Comparison of ENCODE assay signal across 1 mouse cellular context in the genomic region with DNA sequence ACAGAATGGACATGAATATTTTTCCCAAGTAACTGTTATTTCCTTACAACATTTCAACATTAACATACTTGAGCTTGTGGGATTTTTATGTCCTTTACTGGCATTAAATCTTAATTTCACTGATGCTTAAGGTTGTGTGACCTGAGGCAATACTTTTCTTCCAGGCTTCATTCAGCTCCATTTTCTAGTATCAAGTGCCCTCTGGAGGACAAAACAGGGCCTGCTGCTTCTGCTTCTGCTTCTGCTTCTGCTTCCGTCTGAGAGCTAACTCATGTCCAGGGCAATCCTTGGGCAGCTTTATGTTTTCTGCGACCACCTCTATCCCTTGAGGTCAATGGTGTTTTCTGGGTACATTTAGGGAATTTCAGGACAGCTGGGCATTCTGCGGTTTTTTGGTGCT.
TF ChIP-seq lines count a peak whose summit lies in the region.

No protein-coding gene starts in this region.

TF ChIP-seq in MEL, 35 proteins besides CTCF, POLR2A, EP300 and RAD21:
- no peak for TF ChIP-seq MAZ (IDR thresholded peaks at IDR 0.05; ENCODE audit: low read depth, low read length)
- TF ChIP-seq ZC3H11A (IDR thresholded peaks at IDR 0.05; ENCODE audit: low read depth, low read length) = peak; percentile 19; the same call in 1 of the 2 replicates
- no peak for TF ChIP-seq CHD2 (IDR thresholded peaks at IDR 0.05; ENCODE audit: low read length)
- TF ChIP-seq SMC3 (IDR thresholded peaks at IDR 0.05; ENCODE audit: low read depth, low read length) = peak; percentile 65
- TF ChIP-seq TAL1 (IDR thresholded peaks at IDR 0.05; ENCODE audit: low read length) = no peak
